Mouse (Mus musculus): ENCODE data around the gene Opa3.

Gene Opa3

DNA sequence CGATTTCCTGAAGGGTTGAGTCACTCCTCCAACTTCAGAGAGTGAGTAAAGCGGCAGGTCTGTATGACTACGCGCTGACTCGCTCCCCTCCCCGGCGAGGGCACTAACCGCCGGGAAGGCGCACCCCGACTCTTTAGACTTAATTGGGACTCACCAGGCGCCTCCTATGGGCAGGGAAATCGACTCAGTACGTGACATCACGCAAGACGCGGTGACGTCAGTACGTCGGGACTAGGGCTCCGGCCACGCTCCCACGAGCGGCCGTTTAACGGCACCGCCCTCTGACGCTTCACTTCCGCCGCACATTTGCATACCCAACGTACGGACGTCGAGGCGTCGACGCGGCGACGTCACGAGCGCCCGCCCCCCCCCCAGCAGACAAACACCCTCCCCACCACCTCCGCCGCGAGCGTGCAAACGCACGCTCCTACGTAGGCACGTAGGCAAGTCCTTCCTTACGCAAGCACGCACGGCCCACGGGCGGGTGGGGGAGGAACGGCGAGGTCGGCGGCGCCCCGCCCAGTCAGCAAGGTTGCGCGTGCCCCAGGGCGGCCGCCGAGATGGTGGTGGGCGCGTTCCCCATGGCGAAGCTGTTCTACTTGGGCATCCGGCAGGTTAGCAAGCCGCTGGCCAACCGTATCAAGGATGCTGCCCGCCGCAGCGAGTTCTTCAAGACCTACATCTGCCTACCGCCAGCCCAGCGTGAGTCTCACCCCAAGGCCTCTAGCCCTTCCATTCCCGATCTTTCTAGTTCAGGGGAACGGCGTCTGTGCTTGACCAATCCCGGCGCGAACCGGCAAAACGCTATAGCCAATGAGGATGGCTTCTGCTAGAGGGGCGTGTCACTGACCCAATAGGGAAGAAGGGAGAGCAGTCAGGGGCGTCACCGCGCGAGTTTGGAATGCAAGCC, at the start of gene Opa3:
TSS of gene Opa3 (plus strand) at position 452 of the 910 bp plus-strand sequence.
- peak; percentile 100 for DNase-seq (ENCODE audit: low read depth, low spot score)

DNA sequence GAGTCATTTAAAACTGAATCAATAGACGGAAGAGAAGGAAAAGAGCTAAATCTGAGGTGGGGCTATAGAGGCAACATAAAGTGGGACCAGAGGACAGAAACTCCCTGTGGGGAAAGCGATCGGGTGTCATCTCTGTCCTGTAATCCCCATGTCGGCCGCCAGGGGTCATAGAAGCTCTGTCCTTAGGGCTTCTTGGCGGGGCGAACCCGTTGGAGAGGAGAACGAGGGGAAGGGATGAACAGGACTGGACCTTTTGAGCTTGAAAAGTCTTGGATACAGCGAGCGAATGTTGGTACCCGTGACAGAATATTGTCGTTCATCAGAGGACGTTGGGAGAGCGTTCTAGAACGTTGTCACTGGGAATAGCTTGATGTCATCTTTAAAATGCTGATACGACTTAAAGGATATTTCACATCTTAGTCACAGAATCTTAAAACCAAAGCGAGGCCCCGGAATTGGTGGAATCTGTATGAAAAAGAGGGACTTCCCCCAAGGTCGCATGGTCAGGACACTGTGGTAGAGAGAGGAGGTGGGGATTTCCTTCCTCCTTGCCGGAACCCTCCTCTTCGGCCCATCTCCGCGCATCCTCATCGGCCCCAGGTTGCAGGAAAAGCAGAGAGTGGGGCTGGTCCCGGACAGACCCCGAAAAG, 49.6 kb upstream of the Opa3 start:
- peak; percentile 88 for DNase-seq (ENCODE audit: low read depth, low spot score)

DNA sequence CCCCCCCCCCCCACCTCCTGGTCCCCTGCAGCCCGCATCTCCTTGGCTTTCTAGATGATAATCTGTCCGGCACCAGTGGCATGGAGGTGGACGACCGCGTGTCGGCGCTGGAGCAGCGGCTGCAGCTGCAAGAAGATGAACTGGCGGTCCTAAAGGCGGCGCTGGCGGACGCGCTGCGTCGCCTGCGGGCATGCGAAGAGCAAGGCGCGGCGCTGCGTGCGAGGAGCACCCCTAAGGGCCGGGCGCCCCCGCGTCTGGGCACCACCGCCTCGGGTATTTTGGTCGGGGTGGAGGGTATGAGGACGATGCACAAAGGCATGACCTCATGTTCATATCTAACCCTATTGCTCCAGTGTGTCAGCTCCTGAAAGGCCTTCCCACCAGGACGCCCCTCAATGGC, 49.0 kb upstream of the Opa3 start:
- peak; percentile 92 for DNase-seq (ENCODE audit: low read depth, low spot score)

DNA sequence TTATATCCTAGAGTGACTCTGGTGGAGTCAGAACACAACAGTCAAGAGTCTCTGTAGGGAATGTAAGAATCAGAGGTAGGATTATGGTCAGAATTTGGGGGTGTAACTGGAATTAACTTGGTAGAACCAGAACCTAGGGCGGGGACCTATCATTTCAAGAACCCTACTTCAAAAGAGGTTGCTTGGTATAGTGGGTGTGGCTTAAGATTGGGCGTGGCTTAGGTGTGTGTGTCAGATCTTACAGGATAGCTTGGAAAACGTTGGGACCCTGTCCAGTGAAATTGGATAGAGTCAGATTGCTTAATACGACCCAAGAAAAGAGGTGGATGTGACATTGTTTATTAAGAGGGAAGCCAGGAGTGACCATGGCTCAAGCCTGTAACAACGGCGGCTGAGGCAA, 48.2 kb upstream of the Opa3 start:
- DNase-seq (ENCODE audit: low read depth, low spot score) = peak; percentile 77

DNA sequence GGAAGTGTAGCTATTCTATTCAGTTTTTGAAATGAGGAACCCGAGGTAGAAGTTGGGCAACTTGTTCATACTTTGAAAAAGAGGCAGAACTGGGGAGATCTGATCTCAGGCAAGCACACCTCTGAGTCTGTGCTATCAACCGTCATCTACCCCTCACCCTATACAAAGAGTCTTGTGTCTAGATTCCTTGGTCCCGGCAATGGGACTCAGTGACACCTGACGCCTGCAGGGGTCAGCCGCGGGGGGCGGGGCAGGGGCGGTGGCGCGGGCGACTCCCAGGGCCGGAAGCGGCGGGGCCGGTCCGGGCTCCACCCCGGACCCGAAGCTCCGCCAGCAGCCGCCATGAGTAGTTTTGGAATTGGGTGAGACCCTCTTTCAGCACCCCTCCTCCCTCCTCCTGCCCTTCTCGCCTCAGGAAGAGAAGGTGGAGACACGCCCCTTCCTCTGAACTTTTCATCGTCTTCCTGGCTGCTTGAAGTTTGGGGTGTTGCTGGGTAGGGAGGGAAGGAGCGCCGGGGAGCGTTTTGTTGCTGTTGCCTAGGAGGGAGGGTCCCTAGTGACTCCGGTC, 47.2 kb upstream of the Opa3 start:
- DNase-seq (ENCODE audit: low read depth, low spot score) = peak; percentile 86

DNA sequence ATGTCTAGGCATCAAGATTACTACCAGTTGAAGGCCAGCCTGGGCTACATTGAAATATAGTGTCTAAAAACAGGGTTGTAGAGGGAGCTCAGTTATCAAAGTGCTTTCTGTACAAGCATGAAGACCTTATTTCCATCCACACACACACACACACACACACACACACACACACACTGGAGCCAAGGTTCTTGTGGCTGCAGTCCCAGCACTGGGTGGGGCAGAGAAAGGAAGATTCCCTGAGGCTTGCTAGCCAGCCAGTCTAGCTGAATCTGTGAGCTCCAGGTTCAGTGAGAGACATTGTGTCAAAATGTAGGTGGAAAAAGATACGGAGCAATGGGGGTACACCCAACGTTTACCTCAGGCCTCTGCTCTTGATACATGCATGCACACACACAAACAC, 43.9 kb upstream of the Opa3 start:
- DNase-seq (ENCODE audit: low read depth, low spot score) = no peak

DNA sequence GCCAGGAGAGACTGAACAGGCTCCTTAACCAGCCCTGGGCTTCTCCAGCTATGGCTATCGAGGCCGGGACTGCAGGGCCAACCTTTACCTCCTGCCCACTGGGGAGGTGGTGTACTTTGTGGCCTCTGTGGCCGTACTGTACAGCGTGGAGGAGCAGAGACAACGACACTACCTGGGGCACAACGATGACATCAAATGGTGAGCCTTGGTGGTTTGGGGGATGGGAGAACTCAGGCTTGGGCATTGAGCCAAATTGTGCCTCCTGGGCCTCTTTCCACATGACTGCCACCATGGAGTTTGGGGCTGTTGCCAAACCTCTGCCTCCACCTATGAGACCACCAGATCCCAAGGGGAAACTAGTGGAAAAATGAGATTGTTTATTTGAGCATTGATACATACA, 43.4 kb upstream of the Opa3 start:
- no peak for DNase-seq (ENCODE audit: low read depth, low spot score)

DNA sequence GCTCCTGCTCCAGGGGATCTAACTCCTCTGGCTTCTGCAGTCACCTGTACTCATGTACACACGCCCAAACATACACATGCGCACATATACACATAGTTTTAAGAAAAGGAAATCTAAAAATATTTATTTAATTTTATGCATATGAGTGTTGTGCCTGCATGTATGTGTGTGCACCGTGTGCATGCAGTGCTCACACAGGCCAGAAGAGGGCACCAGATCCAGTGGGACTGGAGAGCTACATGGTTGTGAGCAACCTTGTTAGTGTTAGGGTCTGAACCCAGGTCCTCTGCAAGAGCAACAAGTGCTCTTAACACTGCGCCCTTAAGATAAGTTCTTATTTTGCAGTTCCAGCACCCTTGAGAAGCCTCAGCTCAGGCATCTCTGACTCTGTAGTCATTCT, 33.5 kb upstream of the Opa3 start:
- DNase-seq (ENCODE audit: low read depth, low spot score) = no peak

DNA sequence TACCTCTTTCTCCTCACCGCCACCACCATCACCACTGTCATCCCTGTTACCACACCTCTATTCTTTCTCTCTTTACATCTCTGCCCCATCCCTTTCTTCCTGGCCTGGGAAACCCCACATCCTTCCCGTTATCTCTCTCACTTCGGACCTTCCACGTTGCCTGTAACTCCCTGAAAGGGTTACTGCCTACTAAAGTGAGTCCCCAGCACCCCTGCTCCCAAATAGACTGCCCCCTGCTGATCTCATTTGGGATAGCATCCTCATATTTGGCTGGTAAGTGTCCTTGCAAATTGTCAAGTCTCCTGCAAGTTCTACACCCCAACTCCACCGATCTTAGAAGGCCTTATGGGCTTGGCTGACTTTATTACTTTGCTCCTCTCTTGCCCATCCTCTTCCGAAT, 31.5 kb upstream of the Opa3 start:
- DNase-seq (ENCODE audit: low read depth, low spot score) = peak; percentile 67

DNA sequence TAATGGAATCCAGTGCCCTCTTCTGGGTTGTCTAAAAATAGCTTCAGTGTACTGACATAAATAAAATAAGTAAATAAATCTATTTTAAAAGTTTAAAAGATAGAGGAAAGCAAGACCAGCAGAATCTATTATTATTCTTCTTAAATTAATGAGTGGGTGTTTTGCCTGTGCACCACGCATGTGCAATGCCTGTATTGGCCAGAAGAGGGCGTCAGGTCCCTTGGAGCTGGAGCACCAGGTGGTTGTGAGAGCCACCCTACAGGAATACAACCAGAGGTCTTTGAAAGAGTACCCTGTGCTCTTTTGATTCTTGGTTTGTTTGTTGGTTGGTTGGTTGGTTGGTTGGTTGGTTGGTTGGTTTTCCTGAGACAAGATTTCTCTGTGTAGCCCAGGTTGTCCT, 30.1 kb upstream of the Opa3 start:
- DNase-seq (ENCODE audit: low read depth, low spot score) = peak; percentile 63

DNA sequence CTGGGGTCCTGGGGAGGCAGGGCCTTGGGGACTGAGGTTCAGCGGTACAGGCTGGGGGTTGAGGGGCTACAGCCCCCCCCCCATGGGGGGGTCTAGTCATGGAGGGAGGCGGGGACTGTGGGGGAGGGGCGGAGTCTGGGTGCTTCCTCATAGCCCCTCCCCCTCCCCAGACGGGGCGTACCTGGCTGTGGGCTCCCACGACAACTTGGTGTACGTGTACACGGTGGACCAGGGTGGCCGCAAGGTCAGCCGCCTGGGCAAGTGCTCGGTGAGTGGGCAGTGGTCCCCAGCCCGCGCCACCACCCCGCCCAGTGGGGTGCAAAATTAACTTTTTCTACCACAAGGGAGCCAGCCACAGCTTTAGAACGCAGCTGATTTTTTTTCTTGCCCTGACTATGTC, 26.5 kb upstream of the Opa3 start:
- no peak for DNase-seq (ENCODE audit: low read depth, low spot score)

DNA sequence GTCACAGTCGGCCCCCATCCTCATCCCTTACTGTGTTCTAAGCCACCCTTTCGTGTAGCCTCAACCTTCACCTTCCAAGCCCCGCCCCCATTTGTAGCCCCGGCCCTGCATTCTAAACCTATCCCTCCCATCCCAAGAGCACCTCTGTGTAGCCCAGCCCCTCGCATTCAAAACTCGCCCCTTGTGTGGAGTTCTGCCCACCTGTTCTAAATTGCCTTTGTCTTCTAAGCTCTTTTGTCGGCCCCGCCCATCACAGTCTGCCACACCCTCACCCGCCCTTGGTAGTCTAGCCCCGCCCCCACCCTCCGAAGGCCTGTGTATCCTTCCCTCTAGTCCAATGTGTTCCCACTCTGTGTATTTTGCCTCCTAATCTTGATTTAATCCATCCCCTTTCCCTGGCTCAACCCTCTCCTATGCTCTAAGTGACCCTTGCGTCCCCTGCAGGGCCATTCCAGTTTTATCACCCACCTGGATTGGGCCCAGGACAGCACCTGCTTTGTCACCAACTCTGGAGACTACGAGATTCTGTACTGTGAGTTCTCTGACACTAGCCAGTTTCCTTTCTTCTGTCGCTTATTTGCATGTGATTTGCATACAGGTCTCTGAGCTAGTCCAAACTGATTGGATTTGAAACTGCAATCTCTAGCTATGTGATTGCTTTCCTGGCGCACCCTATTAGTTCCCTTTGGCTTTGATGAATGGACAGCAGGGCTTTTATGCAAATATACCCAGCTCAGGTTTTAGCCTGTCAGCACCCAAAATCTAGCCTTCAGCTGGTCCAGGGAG, 25.9 kb upstream of the Opa3 start:
- DNase-seq (ENCODE audit: low read depth, low spot score) = peak; percentile 67

DNA sequence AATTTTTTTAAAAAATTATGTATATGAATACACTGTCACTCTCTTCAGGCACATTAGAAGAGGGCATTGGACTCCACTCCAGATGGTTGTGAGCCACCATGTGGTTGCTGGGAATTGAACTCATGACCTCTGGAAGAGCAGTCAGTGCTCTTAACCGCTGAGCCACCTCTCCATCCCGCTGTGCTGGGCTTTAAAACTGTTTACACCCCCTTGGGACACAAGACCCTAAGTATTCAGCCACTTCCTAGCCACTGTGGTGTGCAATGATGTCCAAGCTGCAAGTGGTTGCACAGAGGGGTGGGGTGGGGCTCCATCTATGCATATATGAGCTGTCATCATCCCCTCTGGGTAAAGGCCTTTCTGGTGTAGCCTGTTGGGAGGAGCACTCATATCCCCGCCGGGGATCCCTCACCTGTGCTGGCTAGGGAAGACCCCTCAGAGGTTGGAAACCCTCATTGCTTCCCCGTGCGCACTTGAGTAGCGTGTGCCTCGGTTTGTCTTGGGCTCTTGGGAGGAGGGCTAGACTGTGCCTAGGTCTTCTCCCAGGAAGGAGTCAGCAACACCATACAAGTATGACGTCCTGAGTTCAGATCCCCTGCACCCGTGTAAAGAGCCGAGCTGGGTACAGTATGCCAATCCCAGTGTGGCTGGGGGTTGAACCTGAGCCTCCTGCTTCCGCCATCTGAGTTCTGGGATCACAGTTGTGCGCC, 19.8 kb upstream of the Opa3 start:
- DNase-seq (ENCODE audit: low read depth, low spot score) = no peak

DNA sequence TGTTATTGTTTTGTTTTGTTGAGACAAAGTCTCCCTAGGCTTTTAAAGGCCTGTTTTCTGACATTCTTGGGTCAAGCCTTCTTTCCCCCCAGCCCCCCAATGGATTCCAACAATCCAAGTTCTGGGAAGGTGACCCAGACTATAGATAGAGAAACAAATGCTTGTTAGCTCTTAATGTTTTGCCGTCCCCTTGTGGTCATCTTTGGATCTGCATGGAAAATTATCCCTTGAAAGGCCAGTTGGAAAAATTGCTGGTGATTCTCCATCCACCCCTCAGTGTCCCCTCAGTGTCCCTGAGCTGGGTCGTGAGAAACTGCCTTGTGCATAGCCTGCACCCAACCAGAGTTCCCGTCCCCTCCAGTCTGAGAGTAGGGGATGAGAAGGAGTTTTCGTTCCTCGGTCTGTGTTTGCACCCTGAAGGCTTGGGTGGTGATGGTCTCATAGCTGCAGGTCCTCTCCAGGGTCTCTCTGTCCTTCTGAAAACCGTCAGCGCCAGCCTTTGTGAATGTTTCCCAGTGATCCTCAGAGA, 19.1 kb upstream of the Opa3 start:
- DNase-seq (ENCODE audit: low read depth, low spot score) = peak; percentile 19

DNA sequence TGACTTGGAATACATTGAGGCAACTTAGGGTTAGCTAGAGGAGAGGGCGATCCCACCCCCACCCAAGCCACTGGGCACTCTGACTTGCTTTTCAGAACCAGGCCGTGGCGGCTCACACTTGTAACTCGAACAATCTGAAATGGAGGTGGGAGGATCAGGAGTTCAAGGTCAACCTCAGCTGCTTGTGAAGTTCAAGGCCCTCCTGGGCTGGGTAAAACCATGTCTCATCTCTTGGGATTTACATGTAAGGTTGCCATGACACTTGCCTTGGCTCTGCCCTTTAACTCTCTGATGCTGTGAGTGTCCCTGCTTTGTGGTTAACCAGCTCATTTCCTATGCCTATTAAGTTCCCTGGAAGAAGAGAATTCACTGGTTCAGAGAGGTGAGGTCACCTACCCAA, 18.6 kb upstream of the Opa3 start:
- DNase-seq (ENCODE audit: low read depth, low spot score) = no peak

DNA sequence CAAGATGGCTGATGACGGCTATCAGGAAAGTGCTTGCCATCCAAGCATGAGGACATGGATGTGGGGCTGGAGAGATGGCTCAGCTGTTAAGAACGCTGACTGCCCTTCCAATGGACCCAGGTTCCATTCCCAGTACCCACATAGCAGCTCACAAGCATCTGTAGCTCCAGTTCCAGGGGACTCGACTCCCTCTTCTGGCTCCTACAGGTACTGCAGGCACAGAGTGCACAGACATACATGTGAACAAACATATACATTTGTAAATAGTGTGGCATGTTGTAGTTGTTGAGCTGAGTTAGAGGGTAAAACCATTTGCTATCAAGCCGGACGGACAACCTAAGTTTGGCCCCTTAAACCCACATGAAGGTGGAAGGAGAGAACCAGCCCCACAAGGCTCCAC, 18.1 kb upstream of the Opa3 start:
- DNase-seq (ENCODE audit: low read depth, low spot score) = peak; percentile 37

DNA sequence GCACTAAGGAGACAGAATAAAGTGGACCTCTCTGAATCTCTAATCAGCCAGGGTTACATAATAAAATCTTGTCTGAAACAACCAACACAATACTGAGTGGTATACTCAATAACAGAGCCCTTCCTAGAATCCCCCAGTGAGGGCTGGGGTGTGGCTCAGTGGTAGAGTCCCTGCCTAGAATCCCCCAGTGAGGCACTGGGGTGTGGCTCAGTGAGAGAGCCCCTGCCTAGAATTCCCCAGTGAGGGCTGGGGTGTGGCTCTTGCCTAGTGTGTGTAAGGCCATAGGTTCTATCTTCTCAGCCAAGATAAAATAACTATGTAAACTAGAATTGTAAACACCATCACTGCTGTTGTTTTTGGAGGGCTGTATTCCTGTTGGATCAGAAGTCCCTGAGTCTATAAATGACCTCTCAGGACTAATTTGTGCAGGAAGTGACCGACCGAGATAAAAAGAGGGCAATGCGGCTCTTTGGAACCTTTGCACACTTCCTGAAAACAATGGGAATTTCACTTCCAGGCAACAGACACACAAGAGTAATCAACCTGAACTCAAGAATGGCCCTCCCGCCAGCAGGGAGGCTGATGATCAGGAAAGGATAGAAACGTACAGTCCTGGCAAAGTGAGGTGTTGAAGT, 17.0 kb upstream of the Opa3 start:
- no peak for DNase-seq (ENCODE audit: low read depth, low spot score)

DNA sequence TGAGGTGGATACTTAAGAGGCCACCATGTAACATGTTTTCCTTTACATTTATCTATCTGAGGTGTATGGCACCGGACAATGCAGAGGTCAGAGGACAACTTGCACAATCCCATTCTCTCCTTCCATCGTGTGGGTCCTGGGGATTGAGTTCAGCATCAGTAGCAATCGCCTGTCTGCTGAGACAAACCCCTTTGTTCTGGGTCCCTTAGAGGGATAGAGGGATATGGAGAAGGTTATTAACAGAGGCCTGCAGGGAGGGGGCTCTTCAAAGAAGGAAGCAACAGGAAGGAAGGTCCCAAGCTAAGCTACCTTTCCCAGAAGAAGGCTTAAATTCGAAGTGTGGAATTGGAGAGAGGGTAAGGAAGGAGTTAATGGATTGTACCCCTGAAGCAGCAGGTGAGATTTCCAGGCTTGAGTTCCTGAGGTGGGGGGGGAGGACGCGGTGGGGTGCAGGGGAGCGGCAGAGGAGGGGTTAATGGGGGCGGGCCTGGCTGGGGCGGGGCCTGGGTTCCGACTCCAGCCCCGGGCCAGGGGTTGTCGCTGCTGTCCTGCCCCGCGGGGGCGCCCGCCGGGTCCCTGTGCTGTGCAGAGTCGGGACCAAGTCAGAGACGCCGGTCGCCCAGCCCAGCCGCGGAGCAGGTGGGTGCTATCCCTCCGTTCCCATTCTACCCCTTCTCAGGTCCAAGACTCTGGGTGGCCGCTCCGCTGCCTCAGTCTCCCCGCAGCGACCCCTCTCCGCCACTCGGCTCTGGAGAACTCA, 16.0 kb upstream of the Opa3 start, which contains the start of gene Gpr4:
TSS of gene Gpr4 (plus strand) at position 543 of the 760 bp plus-strand sequence.
- no peak for DNase-seq (ENCODE audit: low read depth, low spot score)

DNA sequence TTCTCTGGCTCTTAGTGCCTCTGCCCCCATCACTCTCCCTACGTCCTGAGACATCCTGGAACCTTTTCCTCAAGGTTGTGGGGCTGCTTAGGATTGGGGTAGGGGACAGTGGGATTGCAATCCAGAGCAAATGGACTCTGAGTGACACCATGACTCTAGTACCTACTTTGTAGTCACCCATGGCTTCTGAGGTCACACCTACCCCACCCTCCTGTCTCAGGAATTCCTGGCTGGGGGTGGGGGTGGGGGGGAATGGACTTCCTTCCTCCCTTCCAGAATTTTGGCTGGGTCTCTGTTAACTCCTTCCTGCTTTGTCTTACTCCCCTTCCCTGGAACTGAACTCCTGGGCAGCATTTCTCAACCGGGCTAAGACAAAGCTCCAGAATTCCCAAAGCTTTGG, 14.7 kb upstream of the Opa3 start:
- no peak for DNase-seq (ENCODE audit: low read depth, low spot score)

DNA sequence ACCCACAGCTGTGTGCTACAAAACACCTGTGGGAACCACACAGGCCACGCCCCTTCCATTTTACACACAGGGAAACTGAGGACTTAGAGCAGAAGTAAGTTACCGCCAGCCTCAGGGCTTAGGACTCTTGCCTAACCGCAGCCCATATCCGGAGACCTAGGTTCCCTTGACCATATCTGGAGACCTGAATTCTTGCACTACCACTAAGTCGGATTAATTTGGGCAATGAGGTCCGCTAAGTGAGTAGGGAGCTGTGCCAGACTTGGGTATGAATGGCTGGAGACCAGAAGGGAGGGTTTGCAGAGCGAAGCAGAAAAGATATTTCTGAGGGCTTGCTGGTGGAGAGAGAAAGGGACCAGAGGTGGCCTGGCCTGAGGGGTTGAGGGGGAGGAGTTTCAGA, 13.8 kb upstream of the Opa3 start:
- DNase-seq (ENCODE audit: low read depth, low spot score) = no peak

All from A20 (cell line).